Mouse (Mus musculus) brain, embryonic 14.5 days (tissue): ENCODE measurements around the gene Mpp3.

Source experiments
- CTCF ChIP-seq: fragments of 200-500 bp; IDR thresholded peaks from 2 replicates; pipeline ENCODE4 v1.5.1; 2012; ENCODE audit warnings: inconsistent platforms, mild to moderate bottlenecking, moderate library complexity, borderline replicate concordance; ENCODE audit not compliant: insufficient read depth, insufficient read length; ENCODE audit errors: extremely low read depth
- POLR2A ChIP-seq: fragments of 200-500 bp; IDR thresholded peaks from 2 replicates; pipeline ENCODE4 v1.6.1; 2012; ENCODE audit warnings: mild to moderate bottlenecking, inconsistent platforms, borderline replicate concordance; ENCODE audit not compliant: poor library complexity, insufficient read depth, insufficient read length, severe bottlenecking; ENCODE audit errors: extremely low read depth

DNA sequence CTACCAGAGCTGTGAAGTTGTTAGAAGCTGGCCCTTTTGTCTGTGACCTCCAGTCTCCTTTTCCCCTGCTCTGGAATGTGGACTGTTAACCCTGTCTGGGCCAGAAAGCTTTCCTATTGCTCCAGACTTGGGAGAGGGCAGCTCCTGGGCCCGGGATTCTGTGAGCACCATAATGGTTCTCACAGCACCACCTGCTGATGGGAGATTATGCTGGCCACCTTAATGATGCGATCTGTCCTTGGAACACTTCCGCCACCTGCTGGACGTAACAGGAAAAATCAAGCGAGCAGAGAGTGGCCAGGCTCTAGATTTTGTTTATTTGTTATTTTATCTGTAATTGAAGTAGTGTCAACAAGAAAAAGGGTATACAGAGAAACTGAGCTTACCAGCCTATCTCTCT lies 59.5 kb downstream of the Mpp3 start:
- TF ChIP-seq POLR2A (no peak), CTCF (peak; percentile 98)
